Mouse (Mus musculus) liver, embryonic 14.5 days (tissue): ENCODE measurements around the gene Glb1l. TPM values are rescaled to one million over a fixed set of nuclear protein-coding genes. Genes with fewer than 3 reads are reported as not detected.

Experiments
- ATAC-seq: fragments of 200-750 bp; cut with Nextera tagmentation; 2 replicates; pipeline ENCODE4 v1.8.0; 2017; ENCODE audit warnings: moderate number of reproducible peaks, mild to moderate bottlenecking, moderate library complexity; ENCODE audit not compliant: insufficient read depth
- DNase-seq, 3 experiments: peaks; one replicate each; pipeline ENCODE4 v3.0.0-alpha.2; 2012 to 2013; ENCODE audit warnings: low read depth in 3 of 3, low spot score in 3 of 3
- H3K27ac ChIP-seq: fragments of 300-500 bp; sonication (generic); 2 replicates; pipeline ENCODE4 v1.5.1; 2014; ENCODE audit warnings: moderate library complexity, mild to moderate bottlenecking, control low read depth, inconsistent platforms
- H3K27me3 ChIP-seq: fragments of 300-500 bp; sonication (generic); 2 replicates; pipeline ENCODE4 v1.6.1; 2014; ENCODE audit warnings: mild to moderate bottlenecking, low read length, moderate library complexity; ENCODE audit not compliant: control insufficient read depth, insufficient read depth
- H3K36me3 ChIP-seq: fragments of 300-500 bp; sonication (generic); replicated peaks from 2 replicates; pipeline ENCODE4 v1.6.1; 2014; ENCODE audit warnings: low read depth; ENCODE audit not compliant: control insufficient read depth, insufficient read depth
- H3K4me1 ChIP-seq, 2 experiments: fragments of 200-500 bp in 1 of 2; fragments of 300-500 bp in 1 of 2; sonication (generic) in 1 of 2; replicated peaks; 2 replicates each; pipeline ENCODE4 v1.6.1; 2012 to 2014; ENCODE audit warnings: antibody characterized with exemption in 1 of 2, inconsistent platforms in 1 of 2, low read length in 1 of 2; ENCODE audit not compliant: control insufficient read depth in 2 of 2, insufficient read depth in 2 of 2
- H3K4me2 ChIP-seq: fragments of 300-500 bp; sonication (generic); 2 replicates; pipeline ENCODE4 v1.6.1; 2014; ENCODE audit warnings: low read depth, mild to moderate bottlenecking, control low read depth, moderate library complexity
- H3K4me3 ChIP-seq, 2 experiments: fragments of 200-500 bp in 1 of 2; fragments of 300-500 bp in 1 of 2; sonication (generic) in 1 of 2; 2 replicates each; pipeline ENCODE4 v1.5.1; 2012 to 2014; ENCODE audit warnings: low read depth in 2 of 2, low read length in 2 of 2, mild to moderate bottlenecking in 2 of 2, control low read depth in 1 of 2, inconsistent platforms in 1 of 2, moderate library complexity in 1 of 2; ENCODE audit not compliant: insufficient read depth in 1 of 2
- H3K9ac ChIP-seq: fragments of 300-500 bp; sonication (generic); replicated peaks from 2 replicates; pipeline ENCODE4 v1.6.1; 2014; ENCODE audit warnings: mild to moderate bottlenecking, control low read depth, moderate library complexity
- H3K9me3 ChIP-seq: fragments of 300-500 bp; sonication (generic); 2 replicates; pipeline ENCODE4 v1.6.1; 2016; ENCODE audit warnings: low read length, mixed read lengths; ENCODE audit not compliant: control insufficient read depth
- CTCF ChIP-seq: IDR thresholded peaks from 2 replicates; pipeline ENCODE4 v1.5.1; 2016; ENCODE audit warnings: antibody characterized with exemption, low read depth, control low read depth
- EP300 ChIP-seq: IDR thresholded peaks from 2 replicates; pipeline ENCODE4 v1.6.1; 2016; ENCODE audit warnings: antibody characterized with exemption, low read depth
- WGBS: fragments of 180-500 bp; shearing (Covaris S2); extraction: QIAGEN DNeasy Blood & Tissue Kit; methylation state at CpG from one replicate; pipeline ENCODE4 v1.1.7; 2014; ENCODE audit not compliant: insufficient replicate concordance; 5-methylcytosine and 5-hydroxymethylcytosine counted together
- polyA plus RNA-seq, 2 experiments: library from polyadenylated mRNA; depleted of rRNA in 1 of 2; stranded (reverse) in 1 of 2; unstranded in 1 of 2; fragments of >200 nt; fragmentation: Nextera tagmentation in 1 of 2; extraction: Ambion mirVana in 1 of 2; gene quantifications; 2 replicates each; pipeline versions ENCODE4 v1.2.1 to v1.2.3; 2012 to 2014

Glb1l gene
- polyA plus RNA-seq, 2 experiments, result 3.2 to 4.9 TPM

DNA sequence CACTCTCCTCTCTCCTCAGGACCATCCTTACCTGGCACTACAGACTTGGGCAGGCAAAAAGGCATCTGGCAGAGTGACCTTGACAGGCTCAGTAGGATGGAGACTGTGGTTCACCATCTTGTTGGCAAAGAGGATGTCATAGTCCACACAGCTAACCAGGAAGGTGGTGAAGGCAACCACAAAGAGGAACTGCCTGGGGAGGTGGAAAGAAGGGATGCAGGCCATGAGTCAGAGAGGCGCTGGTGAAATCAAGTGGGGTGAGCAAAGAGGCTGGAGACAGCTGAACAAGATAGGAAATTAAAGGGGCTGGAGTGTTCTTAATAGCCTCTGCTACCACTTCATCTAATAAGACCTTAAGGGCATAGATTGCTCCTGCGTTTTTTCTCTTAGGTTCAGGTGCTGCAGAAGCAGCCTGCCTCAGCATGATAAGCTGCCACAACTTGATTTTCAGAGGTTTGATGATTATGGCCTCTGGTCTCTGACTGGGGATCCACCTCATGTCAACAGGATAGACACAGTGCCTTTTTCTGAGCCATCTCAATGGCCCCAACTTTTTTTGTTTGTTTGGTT, 22.6 kb downstream of the Glb1l start:
- no peaks in the 10 kb centered on the region for H3K9me3 ChIP-seq
- no peak overlapping the region for H3K27ac ChIP-seq
- H3K4me3 ChIP-seq, result no peak overlapping the region
- H3K9ac ChIP-seq, result no peak overlapping the region
- 21% methylated on average over 2 of the region's 2 CpGs for WGBS
- peaks cover 15% of the 10 kb centered on the region in 2 experiments for H3K4me1 ChIP-seq
- no peak for ATAC-seq
- no peak overlapping the region for H3K4me2 ChIP-seq
- DNase-seq, result no peak
- H3K36me3 ChIP-seq, result peaks cover 57% of the 10 kb centered on the region
- no peak for TF ChIP-seq EP300
- no peak for TF ChIP-seq CTCF
- H3K27me3 ChIP-seq, result no peaks in the 10 kb centered on the region

DNA sequence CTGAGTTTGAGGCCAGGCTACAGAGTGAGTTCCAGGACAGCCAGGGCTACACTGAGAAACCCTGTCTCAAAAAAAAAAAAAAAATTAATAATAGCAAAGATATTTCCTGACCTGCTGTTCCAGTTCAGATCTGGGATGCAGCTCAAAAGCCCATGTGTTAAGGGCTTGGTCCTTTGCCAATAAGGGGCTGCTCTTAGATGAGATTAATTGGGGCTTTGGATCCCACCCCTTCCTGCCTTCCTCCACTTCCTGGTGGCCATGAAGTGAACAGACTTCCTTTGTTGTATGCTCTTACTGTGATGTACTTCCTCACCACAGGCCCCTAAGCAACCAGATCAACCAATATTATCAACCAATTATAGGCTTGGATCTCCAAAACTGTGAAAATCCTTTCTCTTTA, 23.5 kb downstream of the Glb1l start:
- TF ChIP-seq EP300 (no peak), CTCF (no peak)
- Histone ChIP-seq H3K9me3 (no peaks in the 10 kb centered on the region), H3K27me3 (no peaks in the 10 kb centered on the region), H3K36me3 (peaks cover 66% of the 10 kb centered on the region), H3K9ac (no peak overlapping the region), H3K4me3 (no peak overlapping the region), H3K27ac (no peak overlapping the region), H3K4me1 (peaks cover 13 to 15% of the 10 kb centered on the region in 2 experiments), H3K4me2 (no peak overlapping the region)
- DNase-seq (no peak), ATAC-seq (no peak)

DNA sequence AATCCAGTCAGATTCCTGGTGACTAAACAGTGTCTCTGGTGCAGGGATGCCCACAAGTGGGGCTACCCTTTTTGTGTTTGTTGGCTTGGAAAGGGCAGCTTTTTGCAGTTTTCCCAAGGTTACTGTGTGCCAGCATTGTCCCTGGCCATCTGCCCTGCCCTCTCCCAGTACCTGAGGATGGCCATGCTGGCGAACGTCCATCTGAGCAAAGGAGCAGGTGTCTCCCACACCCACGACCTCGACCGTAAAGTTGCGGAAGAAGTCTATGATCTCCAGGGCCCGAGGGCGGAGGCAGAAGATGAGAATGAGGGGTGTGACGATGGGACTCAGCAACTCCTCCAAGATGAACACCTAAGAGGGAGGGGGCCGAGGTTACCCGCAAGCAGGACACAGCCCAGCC, 25.1 kb downstream of the Glb1l start:
- TF ChIP-seq CTCF, result no peak
- no peak for TF ChIP-seq EP300
- ATAC-seq (no peak), DNase-seq (no peak)
- no peak overlapping the region for H3K4me3 ChIP-seq
- H3K27me3 ChIP-seq, result no peaks in the 10 kb centered on the region
- no peaks in the 10 kb centered on the region for H3K9me3 ChIP-seq
- 79% methylated on average over 11 of the region's 11 CpGs for WGBS
- H3K4me1 ChIP-seq, result peaks cover 11 to 12% of the 10 kb centered on the region in 2 experiments
- no peak overlapping the region for H3K9ac ChIP-seq
- no peak overlapping the region for H3K4me2 ChIP-seq
- no peak overlapping the region for H3K27ac ChIP-seq
- peaks cover 74% of the 10 kb centered on the region for H3K36me3 ChIP-seq

DNA sequence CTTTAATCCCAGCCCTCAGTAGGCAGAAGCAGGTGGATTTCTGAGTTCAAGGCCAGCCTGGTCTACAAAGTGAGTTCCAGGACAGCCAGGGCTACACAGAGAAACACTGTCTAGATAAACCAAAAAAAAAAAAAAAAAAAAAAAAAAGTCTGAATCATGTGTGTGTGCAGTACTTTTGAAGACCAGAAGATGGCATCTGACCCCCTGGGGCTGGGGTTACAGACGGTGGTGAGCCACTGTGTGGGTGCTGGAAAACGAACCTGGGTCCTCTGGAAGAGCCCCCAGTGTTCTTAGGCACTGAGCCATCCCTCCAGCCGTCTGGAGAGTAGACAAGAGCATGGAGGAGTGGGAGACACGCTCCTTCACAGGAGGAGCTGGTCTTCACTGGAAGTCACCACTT, 28.5 kb downstream of the Glb1l start:
- Histone ChIP-seq H3K27ac (no peak overlapping the region), H3K4me3 (no peak overlapping the region), H3K4me1 (peaks cover 16 to 18% of the 10 kb centered on the region in 2 experiments), H3K27me3 (no peaks in the 10 kb centered on the region), H3K9ac (no peak overlapping the region), H3K36me3 (peaks cover 70% of the 10 kb centered on the region), H3K4me2 (no peak overlapping the region), H3K9me3 (no peaks in the 10 kb centered on the region)
- no peak for TF ChIP-seq EP300
- peak; percentile 52 for TF ChIP-seq CTCF
- ATAC-seq (no peak), DNase-seq (no peak)
- WGBS, result 68% methylated on average over 4 of the region's 4 CpGs

DNA sequence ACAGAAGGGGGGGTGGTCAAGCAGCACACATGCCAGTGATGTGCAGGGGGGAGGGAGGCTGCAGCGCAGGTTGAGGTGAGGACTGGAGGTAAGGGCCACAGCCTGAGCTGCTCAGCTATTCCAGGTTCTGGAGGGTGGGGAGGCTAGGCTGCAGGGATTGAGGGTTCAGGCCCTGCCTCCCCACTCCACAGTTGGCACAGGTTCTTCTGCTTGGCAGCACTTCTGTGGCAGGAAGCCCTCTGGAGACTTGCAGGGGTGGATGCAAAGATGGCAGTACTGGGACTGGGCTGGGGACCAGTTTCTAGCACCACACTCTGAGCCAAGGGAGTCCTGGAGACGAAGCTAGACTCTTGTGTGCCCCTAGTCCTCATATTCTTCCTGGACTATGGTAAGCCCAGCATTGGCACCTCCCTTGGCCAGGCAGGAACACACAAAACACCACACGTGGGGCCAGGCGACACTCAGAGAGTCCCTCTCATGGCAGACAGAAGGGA, 29.2 kb downstream of the Glb1l start:
- Histone ChIP-seq H3K27ac (no peak overlapping the region; the same call in 1 of the 2 replicates), H3K9ac (no peak overlapping the region; the same call in 1 of the 2 replicates), H3K36me3 (peaks cover 70% of the 10 kb centered on the region), H3K4me3 (no peak overlapping the region), H3K4me2 (no peak overlapping the region), H3K9me3 (no peaks in the 10 kb centered on the region), H3K27me3 (no peaks in the 10 kb centered on the region), H3K4me1 (peaks cover 16 to 18% of the 10 kb centered on the region in 2 experiments)
- 85% methylated on average over 4 of the region's 4 CpGs for WGBS
- DNase-seq (no peak), ATAC-seq (no peak)
- TF ChIP-seq CTCF (no peak), EP300 (no peak)
